Mouse (Mus musculus): ENCODE results near the gene Gse1.

Gse1 gene

DNA sequence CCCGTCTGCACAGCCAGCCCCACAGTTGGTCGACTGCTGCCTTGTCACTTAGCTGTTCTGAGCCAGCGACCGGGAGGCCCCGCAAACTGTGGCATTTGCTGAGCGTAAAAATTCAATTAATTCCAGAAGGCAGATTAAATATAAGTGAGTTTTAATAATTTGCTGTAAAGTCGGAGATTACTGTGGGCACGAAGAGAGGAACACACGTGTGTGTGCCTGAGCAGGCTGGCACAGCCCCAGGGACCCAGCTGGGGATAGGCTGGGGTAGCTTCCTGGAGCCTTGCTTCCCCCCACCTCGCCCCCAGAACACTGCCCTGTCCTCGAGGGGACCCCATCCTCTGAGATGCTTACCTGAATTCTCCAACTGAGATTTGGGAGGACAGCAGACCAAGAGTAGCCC lies 284.1 kb downstream of the Gse1 start:
- no peak for DNase-seq (ENCODE audit: low read depth, low spot score)

DNA sequence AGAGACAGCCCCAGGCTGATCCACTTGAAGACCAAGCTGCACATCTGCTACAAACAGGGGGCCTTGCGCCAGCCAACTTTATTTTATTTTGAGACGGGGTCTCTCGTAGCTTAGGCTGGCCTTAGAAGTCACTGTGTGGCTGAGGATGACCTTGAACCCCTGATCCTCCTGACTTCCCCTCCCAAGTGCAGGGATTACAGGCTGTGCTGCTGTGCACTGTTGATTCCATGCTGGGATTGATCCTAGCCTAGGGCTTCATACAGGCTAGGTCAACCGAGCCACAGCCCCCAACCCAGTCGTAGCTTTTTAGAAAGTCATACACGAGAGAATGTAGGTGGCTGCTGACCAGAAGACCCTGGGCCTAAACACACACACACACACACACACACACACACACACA lies 284.9 kb downstream of the Gse1 start:
- DNase-seq (ENCODE audit: low read depth, low spot score) = no peak

DNA sequence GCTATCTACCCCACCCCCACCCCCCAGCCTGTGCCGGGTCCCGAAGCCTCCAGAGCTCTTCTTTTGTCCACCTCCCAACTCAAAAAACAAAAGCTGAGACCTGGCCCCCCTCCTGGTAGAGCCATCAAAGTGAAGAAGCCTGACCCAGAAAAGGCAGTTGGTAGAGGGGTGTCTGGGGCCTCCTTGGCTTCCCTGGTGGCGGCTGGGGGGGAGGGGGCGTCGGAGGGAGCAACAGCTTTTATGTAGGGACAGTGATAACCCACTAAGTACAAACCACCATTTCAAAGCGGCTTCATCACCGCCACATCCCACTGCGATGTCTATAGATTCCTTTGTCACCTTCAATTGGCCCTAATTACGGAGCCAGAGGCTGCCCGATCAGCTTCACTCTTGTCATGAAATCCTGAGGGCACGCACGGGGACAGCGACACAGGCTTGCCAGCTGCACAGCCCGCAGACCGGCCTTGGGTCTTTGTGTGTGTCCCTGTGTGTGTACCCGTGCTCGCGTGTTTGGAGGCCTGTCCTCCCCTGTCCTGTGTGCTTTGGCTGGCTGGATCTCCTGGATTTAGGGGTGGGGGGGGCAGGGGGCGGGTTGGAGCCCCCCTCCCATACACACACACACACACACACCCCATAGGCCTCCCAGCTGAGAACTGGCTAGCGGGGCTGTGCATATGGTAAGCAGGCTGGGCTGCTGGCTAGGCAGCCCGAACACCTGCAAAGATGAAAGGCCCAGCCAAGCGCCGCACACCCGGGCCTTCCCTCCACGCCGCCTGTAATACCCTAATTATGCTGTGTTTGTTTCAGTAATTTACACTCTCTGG lies 285.6 kb downstream of the Gse1 start:
- no peak for DNase-seq (ENCODE audit: low read depth, low spot score)

DNA sequence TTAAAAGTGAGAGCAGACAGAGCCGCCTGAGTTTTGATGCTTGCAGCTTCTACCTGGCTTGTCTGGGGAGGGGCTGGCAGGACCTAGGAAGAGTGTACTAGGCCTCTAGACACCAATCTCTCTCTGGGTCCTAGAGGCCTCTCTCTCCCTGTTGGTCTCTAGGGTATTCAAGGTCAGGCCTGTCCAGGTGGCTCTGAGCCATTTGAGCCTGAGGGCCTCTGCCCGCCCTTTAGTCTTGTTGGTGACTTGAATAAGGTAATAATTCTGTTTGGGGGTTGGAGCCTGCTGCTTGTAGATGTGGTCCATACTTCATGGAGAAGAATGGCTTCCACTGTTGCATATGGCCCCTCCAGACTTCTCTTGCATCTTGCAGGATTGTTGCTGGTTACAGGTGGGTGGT lies 287.0 kb downstream of the Gse1 start:
- DNase-seq (ENCODE audit: low read depth, low spot score) = no peak

DNA sequence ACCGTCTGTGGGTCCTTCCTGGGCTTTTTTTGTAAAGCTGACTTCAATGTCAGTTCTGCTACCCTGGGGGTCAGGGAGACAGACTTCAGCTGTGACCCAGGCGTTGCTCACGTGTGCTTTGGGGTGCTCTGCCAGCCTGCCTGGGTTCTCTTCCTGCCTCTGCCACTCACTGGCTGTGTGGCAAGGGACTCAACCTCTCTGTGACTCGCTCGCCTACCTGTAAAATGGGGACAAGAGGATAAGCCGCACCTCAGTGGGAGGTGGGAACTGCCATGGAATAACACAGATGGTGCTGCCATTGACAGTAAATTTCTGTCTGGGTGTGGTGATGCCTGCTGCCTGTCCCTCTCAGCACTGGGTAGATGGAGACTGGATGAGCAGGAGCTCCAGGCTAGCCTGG lies 287.4 kb downstream of the Gse1 start:
- no peak for DNase-seq (ENCODE audit: low read depth, low spot score)

DNA sequence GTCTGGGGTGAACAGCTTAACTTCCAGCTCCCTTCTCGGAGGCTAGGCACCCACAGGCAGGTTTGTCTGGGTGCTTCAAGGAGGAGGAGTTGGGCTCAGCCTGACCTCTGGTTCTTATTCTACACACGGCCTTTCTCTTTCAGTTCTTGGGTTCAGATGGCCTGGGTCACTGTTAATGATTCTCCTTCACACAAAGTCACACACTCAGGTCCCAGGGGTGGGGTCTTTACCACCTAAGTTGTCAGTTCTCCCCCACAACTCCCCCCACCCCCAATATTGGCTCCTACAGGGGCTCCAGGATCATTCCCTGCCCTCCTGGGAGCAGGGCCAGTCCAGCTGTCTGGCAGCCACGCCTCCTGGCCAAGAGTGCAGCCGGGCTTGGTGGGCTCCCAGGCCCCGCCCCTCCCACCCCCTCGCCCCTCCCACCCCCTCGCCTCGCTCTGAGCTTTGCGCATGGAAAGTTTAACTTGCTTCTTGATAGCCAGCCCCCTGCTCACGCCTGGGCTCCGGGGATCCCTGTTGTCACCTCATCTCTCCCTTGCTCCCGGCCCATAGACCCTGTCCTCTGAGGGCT lies 288.0 kb downstream of the Gse1 start:
- no peak for DNase-seq (ENCODE audit: low read depth, low spot score)

DNA sequence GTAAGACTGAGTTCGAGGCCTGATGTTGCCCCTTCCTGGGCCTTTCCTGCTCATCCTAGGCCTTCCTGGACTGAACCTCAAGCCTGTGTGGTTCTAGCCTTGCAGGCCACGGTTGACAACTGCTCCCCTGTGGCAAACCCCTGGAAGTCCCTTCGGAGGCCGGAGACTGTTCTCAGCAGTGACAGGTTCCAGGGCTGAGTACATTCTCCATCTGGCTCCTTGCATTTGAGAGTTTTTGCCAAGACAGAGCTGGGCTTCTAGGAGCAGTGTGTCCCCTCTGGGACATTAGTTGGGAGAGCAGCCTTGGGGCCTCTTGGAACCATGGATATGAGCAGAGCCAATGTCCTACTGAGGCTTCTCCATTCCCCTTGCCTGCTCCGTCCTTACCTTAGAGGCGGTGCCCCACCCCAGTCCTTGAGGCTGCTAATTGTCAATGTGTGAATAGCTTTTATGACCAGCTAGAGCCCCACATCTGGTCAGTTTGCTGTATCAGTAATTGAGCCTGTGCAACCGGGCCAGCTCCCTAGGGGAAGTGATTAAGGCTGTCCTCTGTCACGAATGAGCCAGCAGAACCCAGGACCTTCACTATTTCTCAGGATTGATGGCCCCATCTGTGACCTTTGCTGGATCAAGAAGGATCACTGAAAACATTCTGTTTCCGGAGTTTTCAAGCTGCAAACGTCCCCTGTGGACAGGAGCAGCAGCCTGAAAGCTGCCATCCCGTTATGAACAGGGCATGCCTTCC lies 289.6 kb downstream of the Gse1 start:
- no peak for DNase-seq (ENCODE audit: low read depth, low spot score)

DNA sequence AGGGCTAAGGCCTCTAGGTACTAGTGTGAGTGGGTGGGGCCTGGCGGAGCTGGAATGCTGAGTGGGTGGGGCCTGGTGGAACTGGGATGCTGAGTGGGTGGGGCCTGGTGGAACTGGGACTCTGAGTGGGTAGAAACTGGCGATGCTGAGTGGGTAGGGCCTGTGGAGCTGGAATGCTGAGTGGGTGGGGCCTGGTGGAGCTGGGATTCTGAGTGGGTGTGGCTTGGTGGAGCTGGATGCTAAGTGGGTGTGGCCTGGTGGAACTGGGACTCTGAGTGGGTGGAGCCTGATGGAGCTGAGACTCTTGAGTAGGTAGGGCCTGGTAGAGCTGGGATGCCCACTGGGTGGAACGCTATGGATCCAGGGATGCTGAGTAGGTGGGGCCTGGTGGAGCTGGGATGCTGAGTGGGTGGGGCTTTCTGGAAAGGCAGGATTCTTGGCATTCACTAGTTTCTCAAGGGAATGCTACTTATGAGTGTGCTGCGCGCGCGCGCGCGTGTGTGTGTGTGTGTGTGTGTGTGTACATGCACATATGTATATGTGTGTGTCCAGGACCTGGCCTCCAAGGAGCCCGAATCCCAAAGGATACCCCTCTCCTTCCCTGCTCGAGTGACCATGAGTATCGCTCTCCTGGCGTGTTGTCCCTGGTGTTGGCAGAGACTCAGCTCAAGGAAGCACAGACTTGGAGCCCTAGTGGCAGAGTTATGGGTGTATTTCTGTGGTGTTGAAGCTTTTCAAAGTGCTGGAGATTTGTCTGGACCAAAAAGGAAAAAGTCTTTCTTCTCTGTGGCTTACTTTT lies 290.7 kb downstream of the Gse1 start:
- DNase-seq (ENCODE audit: low read depth, low spot score) = no peak

DNA sequence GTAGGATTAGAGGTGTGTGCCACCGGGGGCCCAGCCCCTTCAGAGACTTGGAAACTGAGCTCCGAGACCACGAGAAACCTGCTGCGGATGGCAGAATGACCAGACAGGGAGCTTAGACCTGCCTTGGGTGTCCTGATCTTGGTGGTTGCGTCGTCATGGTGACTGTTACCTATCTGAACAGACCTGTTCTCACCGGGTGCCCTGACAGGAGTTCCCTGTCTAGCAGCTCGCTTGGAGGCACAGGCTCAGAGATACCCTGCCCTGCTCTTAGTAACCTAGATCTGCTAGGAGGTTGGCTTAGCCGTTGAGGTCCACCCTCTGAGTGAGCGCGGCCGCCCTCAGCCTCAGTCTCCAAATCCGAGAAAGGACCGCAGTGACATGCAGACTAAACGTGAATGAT lies 292.0 kb downstream of the Gse1 start:
- no peak for DNase-seq (ENCODE audit: low read depth, low spot score)

DNA sequence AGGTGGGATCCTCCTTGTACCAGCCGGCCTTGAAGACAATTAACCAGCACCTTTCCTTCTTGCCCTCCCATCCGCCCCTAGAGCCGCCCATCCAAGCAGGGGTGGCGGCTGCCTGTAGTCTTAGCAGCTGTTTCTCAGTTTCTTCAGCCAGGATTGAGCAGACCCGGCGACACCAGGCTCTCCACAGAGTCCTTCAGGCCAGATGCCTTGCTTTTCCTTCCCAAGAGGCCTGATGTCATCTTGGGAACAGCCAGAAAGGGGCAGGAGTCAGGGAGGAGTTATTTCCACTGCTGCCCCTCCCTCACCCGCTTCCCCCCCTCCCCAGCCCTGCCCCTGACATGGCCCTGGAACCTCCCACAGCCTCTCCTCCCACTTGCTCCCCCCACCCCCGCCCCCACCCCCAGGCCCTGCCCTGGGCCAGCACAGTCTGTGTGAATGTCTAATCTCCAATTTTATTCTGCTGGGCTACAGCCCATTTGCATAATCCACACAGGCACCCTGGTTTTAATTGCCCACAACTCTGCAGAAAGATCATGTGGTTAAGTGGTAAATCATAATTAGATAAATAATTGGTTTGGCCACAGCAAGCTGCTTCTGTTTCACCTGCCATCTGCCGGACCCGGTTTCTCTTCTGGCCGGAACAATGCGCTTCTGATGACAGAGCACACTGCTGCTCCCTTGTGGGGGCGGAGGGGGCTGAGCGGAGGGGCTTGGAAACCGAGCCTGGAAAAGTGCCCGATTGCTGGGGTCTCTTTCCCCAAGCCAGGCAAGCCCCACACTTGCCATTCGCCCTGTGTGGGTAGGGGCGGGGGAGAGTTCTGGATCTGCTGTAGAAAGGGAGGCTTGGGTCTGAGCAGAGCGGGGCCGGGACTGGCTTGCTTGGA lies 292.7 kb downstream of the Gse1 start:
- DNase-seq (ENCODE audit: low read depth, low spot score) = no peak

DNA sequence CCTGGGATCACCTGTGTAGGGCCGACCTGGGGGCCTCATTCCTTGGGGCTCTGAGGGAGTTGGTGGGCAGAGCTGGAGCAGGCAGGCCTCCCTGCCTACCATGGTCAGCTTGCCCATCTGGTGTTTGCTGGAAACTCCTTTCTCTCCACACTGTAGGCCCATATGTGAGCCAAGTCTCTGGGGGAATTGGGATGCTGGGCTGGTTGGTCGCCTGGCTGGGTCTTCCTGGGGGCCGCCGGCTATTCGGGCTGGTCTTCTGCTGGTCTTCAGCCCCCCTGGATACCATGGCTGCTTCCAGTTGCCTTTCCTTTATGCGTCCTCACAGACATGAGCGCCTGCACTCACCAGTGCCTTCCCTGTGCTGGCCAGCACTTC lies 293.3 kb downstream of the Gse1 start:
- DNase-seq (ENCODE audit: low read depth, low spot score) = no peak

DNA sequence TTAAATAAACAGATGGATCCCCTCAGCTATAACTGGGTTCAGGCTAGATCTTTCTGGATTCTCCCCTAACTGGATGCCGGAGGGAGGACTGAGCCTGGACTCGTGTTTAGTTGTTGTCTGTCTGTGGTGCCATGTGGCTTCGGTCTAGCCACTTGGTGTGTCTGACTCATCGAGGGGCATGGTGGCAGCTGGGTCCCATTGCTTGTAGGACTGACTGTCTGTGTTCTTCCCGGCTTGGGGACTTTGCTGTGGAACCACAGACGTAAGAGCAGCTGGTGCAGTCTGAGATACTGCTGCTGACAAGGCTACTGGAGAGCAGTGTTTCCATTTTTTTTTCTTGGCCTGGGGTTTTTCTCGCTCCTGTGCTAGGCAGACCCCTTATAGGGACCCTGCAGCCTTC lies 295.4 kb downstream of the Gse1 start:
- no peak for DNase-seq (ENCODE audit: low read depth, low spot score)

DNA sequence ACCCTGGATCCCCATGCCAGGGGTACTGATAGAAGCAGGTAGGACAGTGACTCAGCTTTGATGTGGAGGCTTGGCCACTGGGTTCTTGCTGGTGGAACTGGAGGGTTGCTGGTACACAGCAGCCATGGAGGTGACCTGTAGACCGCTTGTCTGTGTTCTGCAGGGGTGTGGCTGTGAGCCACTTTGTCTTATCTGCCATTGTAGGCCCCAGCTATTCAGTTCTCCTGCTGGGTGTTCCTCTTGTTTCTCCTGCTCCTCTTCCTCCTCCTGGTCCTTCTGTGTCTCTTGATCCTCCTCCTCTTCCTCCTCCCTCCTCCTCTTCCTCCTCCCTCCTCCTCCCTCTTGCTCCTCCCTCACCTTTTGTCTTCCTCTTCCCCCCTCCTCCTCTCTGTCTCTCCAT lies 296.9 kb downstream of the Gse1 start:
- no peak for DNase-seq (ENCODE audit: low read depth, low spot score)

DNA sequence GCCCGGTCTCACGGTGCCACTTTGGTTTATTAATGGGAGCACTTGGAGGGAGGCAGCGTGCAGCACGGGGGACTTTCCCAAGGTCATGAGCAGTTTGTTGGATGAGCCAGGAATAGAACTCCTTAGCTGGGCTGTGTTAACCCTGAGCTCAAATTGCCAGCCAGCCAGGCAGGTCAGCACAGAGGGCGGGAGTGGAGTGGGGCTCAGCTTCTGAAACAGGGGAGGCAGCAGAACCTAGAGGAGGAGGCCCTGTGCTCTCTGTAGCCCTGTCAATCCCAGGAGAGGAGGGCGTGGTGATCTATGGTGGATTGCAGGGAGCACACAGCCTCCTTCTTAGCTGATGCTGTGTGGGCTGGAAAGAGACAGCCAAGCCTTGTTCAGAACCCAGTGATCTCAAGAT lies 297.6 kb downstream of the Gse1 start:
- no peak for DNase-seq (ENCODE audit: low read depth, low spot score)

DNA sequence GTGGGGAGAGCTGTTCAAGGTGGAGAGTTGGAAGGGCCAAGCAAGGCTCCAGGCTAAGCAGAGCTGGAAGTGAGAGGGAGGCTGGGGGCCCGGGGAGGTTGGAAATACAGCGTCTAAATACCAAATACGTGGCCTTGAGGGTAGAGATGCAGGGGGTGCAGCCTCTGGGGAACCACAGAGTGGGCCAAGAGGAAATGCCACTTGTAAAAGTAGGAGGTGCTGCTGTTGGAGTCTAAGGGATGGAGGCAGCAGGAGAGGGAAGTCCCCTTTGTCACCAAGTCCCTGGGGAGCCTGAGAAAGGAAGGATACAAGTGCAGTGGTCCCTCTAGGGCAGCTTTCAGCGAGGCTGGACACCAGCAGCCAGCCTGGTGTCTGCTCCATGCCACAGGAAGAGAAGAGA lies 298.3 kb downstream of the Gse1 start:
- no peak for DNase-seq (ENCODE audit: low read depth, low spot score)

DNA sequence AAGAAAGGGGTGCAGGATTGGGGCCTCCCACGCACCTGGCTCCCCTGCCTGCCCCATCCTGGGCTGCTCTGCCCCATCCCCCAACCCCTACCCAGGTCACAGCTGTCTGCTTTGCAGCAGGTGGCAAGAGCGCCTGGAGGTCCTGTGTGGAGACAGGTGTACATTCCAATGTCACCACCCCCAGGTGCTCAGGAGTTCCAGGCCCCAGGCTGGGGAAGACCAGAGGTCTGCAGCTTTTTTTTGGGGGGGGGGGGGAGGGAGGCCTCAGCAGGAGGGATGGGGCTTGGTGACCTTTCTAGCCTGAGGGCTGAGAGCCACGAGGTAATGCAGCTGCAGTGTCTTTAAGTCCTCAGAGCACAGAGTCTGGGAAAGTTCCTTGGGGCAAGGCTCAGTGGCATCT lies 300.1 kb downstream of the Gse1 start:
- DNase-seq (ENCODE audit: low read depth, low spot score) = no peak

DNA sequence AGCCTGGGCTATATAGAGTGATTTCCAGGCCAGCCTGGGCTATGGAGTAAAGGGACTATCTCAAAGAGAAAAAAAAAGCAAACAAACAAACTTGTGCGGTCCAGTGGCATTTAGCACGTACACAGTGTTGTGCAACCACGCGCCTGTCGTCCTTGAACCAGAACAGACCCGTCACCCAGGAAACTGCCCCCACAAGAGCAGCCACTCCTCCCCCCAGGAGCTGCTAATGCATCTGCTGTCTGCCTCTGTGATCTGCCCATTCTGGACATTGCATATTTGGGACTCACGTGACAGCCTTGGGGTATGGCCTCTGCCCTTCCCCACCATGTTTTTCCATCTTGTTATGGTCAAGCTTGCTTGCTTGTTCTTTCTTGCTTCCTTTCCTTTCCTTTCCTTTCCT lies 301.0 kb downstream of the Gse1 start:
- no peak for DNase-seq (ENCODE audit: low read depth, low spot score)

DNA sequence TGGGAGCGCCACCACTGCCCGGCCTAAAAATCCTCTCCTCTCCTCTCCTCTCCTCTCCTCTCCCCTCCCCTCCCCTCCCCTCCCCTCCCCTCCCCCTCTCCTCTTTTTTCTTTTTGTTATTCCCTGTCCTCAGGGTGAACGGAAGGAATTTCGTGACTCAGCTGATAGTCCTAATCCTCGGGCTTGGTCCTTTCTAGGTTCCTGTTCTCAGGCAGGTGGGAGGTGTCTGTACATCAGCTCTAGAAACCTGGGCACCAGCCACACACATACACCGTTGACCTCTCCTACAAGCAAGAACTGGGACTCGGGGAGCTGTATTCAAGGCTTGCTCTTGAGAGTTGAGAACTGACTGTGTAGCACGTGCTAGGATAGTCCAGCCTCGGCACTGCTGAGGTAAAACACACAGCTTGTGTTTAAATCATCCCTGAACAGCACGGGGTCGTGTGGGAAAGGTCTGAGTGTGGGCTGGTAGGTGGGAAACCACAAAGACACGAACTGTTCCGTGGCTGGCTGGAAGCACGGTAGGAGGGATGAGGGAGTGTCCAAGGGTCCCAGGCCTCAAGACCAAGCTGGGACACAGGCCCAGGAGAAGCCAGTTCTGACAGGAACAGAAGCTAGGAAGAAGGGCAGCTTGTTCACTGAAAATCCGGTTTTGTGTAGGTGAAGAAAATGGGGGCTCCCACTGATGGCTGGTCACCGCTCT lies 302.8 kb downstream of the Gse1 start:
- no peak for DNase-seq (ENCODE audit: low read depth, low spot score)

DNA sequence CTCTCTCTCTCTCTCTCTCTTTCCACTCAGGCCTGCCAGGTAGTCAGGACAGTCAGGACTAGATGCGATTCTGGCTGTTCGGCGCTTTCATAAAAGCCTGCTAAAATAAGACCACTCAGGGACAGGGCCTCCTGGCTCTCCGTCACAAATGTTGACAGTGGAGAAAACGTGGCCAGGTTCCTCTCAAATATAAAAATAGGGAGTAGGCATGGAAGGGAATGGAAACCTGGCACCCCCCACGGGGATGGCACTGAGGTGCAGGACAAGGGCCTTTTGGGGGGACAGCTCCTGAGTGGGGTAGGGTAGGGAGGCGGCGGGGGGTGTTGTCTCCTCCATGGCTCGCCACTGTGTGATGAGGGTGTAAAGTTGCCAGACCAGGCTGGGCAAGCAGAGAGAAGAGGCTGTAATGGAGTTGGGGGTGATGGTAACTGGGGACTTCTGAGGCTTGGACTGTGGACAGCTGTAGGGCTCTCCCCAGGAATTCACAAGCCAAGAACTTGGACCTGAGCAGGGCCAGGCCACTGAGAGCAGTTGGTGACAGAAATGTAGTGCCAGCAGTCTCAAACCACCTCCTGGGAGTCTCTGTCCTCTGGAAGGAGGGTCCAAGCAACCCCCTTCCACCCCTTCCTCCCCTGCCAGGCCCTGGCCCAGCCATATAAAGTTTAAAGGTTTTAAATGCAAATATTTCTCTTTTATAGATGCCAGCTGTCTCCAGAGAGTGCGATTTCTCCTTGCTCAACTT lies 303.7 kb downstream of the Gse1 start:
- no peak for DNase-seq (ENCODE audit: low read depth, low spot score)

Data from telencephalon, adult 2 months (tissue).